Mouse (Mus musculus) heart, embryonic 16.5 days (tissue): ENCODE data around the gene Map3k14. TPM values are rescaled to one million over a fixed set of nuclear protein-coding genes. Genes with fewer than 3 reads are reported as not detected.
"Not testable (repeated sequence)": the region's sequence is repeated elsewhere in the genome, so short reads cannot be mapped to it uniquely, and the experiment has no call there.

Experiments used
- ATAC-seq: fragments of 200-750 bp; cut with Nextera tagmentation; replicated peaks from 2 replicates; pipeline ENCODE4 v1.8.0; 2017; ENCODE audit warnings: moderate number of reproducible peaks; ENCODE audit not compliant: insufficient read depth, low FRiP score; ENCODE audit errors: extremely low read depth
- H3K27ac ChIP-seq: fragments of 300-500 bp; sonication (generic); 2 replicates; pipeline ENCODE4 v1.5.1; 2014; ENCODE audit warnings: mild to moderate bottlenecking, low read length, control low read depth, moderate library complexity
- H3K27me3 ChIP-seq: fragments of 300-500 bp; sonication (generic); 2 replicates; pipeline ENCODE4 v1.6.1; 2014; ENCODE audit warnings: low read length, mixed read lengths; ENCODE audit not compliant: control insufficient read depth, insufficient read depth
- H3K36me3 ChIP-seq: fragments of 300-500 bp; sonication (generic); 2 replicates; pipeline ENCODE4 v1.6.1; 2014; ENCODE audit not compliant: control insufficient read depth, insufficient read depth
- H3K4me1 ChIP-seq: fragments of 300-500 bp; sonication (generic); 2 replicates; pipeline ENCODE4 v1.6.1; 2014; ENCODE audit warnings: low read length, mixed read lengths; ENCODE audit not compliant: control insufficient read depth, insufficient read depth
- H3K4me2 ChIP-seq: fragments of 300-500 bp; sonication (generic); 2 replicates; pipeline ENCODE4 v1.6.1; 2014; ENCODE audit warnings: low read depth, mild to moderate bottlenecking, control low read depth, low read length
- H3K4me3 ChIP-seq: fragments of 300-500 bp; sonication (generic); 2 replicates; pipeline ENCODE4 v1.5.1; 2014; ENCODE audit warnings: mild to moderate bottlenecking, control low read depth, low read length
- H3K9ac ChIP-seq: fragments of 300-500 bp; sonication (generic); 2 replicates; pipeline ENCODE4 v1.6.1; 2014; ENCODE audit warnings: low read length, control low read depth
- H3K9me3 ChIP-seq: fragments of 300-500 bp; sonication (generic); replicated peaks from 2 replicates; pipeline ENCODE4 v1.6.1; 2016; ENCODE audit warnings: low read length; ENCODE audit not compliant: control insufficient read depth
- WGBS: fragments of 180-500 bp; shearing (Covaris S2); extraction: QIAGEN DNeasy Blood & Tissue Kit; methylation state at CpG from one replicate; pipeline ENCODE4 v1.1.7; 2014; 5-methylcytosine and 5-hydroxymethylcytosine counted together
- polyA plus RNA-seq: library from polyadenylated mRNA; unstranded; fragments of >200 nt; fragmentation: Nextera tagmentation; extraction: Ambion mirVana; gene quantifications from 2 replicates; pipeline ENCODE4 v1.2.1, GENCODE M21; 2015

The Map3k14 gene
- polyA plus RNA-seq, 1 experiment from 2014 or later = 4.8 TPM

- 77% methylated on average over 19 of the region's 19 CpGs for WGBS
- Histone ChIP-seq H3K4me1 (no peaks in the 10 kb centered on the region), H3K27ac (no peak overlapping the region), H3K9me3 (peaks cover 4% of the 10 kb centered on the region; the same call in 1 of the 2 replicates), H3K4me3 (no peak overlapping the region), H3K4me2 (no peak overlapping the region), H3K27me3 (no peaks in the 10 kb centered on the region), H3K9ac (no peak overlapping the region), H3K36me3 (peaks cover 28% of the 10 kb centered on the region)
- ATAC-seq = no peak
Observed at GRCm38 (mm10) chr11:103230626-103231025, 36.6 kb downstream of the Map3k14 start.

- Histone ChIP-seq H3K4me1 (no peaks in the 10 kb centered on the region), H3K9me3 (peaks cover 4% of the 10 kb centered on the region; the same call in 1 of the 2 replicates), H3K27ac (no peak overlapping the region), H3K4me3 (no peak overlapping the region), H3K36me3 (peaks cover 34% of the 10 kb centered on the region), H3K4me2 (no peak overlapping the region), H3K27me3 (no peaks in the 10 kb centered on the region), H3K9ac (no peak overlapping the region)
- WGBS = 95% methylated on average over 2 of the region's 2 CpGs
- no peak for ATAC-seq
Observed at GRCm38 (mm10) chr11:103229608-103230007, 37.7 kb downstream of the Map3k14 start.

GRCm38 (mm10) chr11:103223951-103224456 is 43.3 kb downstream of the Map3k14 start:
- no peak overlapping the region for H3K4me2 ChIP-seq
- 68% methylated on average over 18 of the region's 18 CpGs for WGBS
- no peak overlapping the region for H3K9ac ChIP-seq
- H3K9me3 ChIP-seq = no peaks in the 10 kb centered on the region
- H3K4me3 ChIP-seq = no peak overlapping the region
- H3K36me3 ChIP-seq = peaks cover 34% of the 10 kb centered on the region
- H3K27ac ChIP-seq = peak overlapping the region; percentile 29; the same call in 1 of the 2 replicates
- no peaks in the 10 kb centered on the region; the same call in 1 of the 2 replicates for H3K4me1 ChIP-seq
- no peak for ATAC-seq
- peaks cover 2% of the 10 kb centered on the region; the same call in 1 of the 2 replicates for H3K27me3 ChIP-seq

GRCm38 (mm10) chr11:103223444-103223843 is 43.8 kb downstream of the Map3k14 start:
- no peaks in the 10 kb centered on the region for H3K9me3 ChIP-seq
- peaks cover under 1% of the 10 kb centered on the region; the same call in 1 of the 2 replicates for H3K4me1 ChIP-seq
- no peak overlapping the region for H3K4me3 ChIP-seq
- H3K9ac ChIP-seq = no peak overlapping the region
- H3K27ac ChIP-seq = peak overlapping the region; percentile 23; the same call in 1 of the 2 replicates
- H3K36me3 ChIP-seq = peaks cover 31% of the 10 kb centered on the region
- no peak overlapping the region for H3K4me2 ChIP-seq
- WGBS = 77% methylated on average over 10 of the region's 10 CpGs
- peaks cover 2% of the 10 kb centered on the region; the same call in 1 of the 2 replicates for H3K27me3 ChIP-seq
- no peak for ATAC-seq

- peaks cover 29% of the 10 kb centered on the region for H3K36me3 ChIP-seq
- not testable (repeated sequence) for H3K27ac ChIP-seq, H3K9ac ChIP-seq, H3K4me3 ChIP-seq, ATAC-seq, H3K4me2 ChIP-seq, H3K27me3 ChIP-seq, H3K9me3 ChIP-seq, H3K4me1 ChIP-seq
- WGBS = 82% methylated on average over 4 of the region's 4 CpGs
Observed at GRCm38 (mm10) chr11:103222718-103223117, 44.6 kb downstream of the Map3k14 start.

GRCm38 (mm10) chr11:103221437-103221836 is 45.8 kb downstream of the Map3k14 start:
- 87% methylated on average over 6 of the region's 6 CpGs for WGBS
- H3K4me1 ChIP-seq = peaks cover 4% of the 10 kb centered on the region; the same call in 1 of the 2 replicates

GRCm38 (mm10) chr11:103219995-103220394 is 47.3 kb downstream of the Map3k14 start:
- H3K36me3 ChIP-seq = peaks cover 19% of the 10 kb centered on the region; the same call in 1 of the 2 replicates
- H3K9ac ChIP-seq = no peak overlapping the region
- H3K4me3 ChIP-seq = no peak overlapping the region
- no peaks in the 10 kb centered on the region for H3K9me3 ChIP-seq
- peaks cover 4% of the 10 kb centered on the region; the same call in 1 of the 2 replicates for H3K4me1 ChIP-seq
- 71% methylated on average over 4 of the region's 4 CpGs for WGBS
- peaks cover 2% of the 10 kb centered on the region; the same call in 1 of the 2 replicates for H3K27me3 ChIP-seq
- H3K4me2 ChIP-seq = no peak overlapping the region
- no peak for ATAC-seq
- H3K27ac ChIP-seq = no peak overlapping the region

More at GRCm38 (mm10) chr11:103221437-103221836, 45.8 kb downstream of the Map3k14 start:
- H3K4me2 ChIP-seq = no peak overlapping the region
- no peaks in the 10 kb centered on the region for H3K9me3 ChIP-seq
- ATAC-seq = no peak
- H3K27me3 ChIP-seq = peaks cover 2% of the 10 kb centered on the region; the same call in 1 of the 2 replicates
- peaks cover 23% of the 10 kb centered on the region; the same call in 1 of the 2 replicates for H3K36me3 ChIP-seq
- H3K27ac ChIP-seq = no peak overlapping the region
- H3K9ac ChIP-seq = no peak overlapping the region
- no peak overlapping the region for H3K4me3 ChIP-seq

GRCm38 (mm10) chr11:103219259-103219658 is 48.0 kb downstream of the Map3k14 start:
- H3K27ac ChIP-seq = no peak overlapping the region
- no peak overlapping the region for H3K4me2 ChIP-seq
- no peak for ATAC-seq
- H3K4me1 ChIP-seq = peaks cover 4% of the 10 kb centered on the region; the same call in 1 of the 2 replicates
- H3K9me3 ChIP-seq = no peaks in the 10 kb centered on the region
- H3K36me3 ChIP-seq = peaks cover 15% of the 10 kb centered on the region; the same call in 1 of the 2 replicates
- H3K4me3 ChIP-seq = no peak overlapping the region
- peaks cover 2% of the 10 kb centered on the region; the same call in 1 of the 2 replicates for H3K27me3 ChIP-seq
- H3K9ac ChIP-seq = no peak overlapping the region
- 88% methylated on average over 5 of the region's 5 CpGs for WGBS

- Histone ChIP-seq H3K27ac (no peak overlapping the region), H3K4me1 (peaks cover 4% of the 10 kb centered on the region; the same call in 1 of the 2 replicates), H3K27me3 (peaks cover 2% of the 10 kb centered on the region; the same call in 1 of the 2 replicates), H3K9ac (peak overlapping the region; percentile 74), H3K4me2 (peak overlapping the region; percentile 98), H3K4me3 (peak overlapping the region; percentile 64), H3K36me3 (peaks cover 14% of the 10 kb centered on the region; the same call in 1 of the 2 replicates), H3K9me3 (peaks cover 2% of the 10 kb centered on the region; the same call in 1 of the 2 replicates)
- WGBS = 23% methylated on average over 6 of the region's 6 CpGs
- no peak for ATAC-seq
Observed at GRCm38 (mm10) chr11:103218517-103218901, 48.8 kb downstream of the Map3k14 start.
